Mouse (Mus musculus): ENCODE measurements at regions not wholly inside any gene's neighbourhood (a gene's known extent, or its start where the extent isn't known, plus 50 kb on each side); places are given as distances from the start of the nearest gene placed in this dataset.

DNA sequence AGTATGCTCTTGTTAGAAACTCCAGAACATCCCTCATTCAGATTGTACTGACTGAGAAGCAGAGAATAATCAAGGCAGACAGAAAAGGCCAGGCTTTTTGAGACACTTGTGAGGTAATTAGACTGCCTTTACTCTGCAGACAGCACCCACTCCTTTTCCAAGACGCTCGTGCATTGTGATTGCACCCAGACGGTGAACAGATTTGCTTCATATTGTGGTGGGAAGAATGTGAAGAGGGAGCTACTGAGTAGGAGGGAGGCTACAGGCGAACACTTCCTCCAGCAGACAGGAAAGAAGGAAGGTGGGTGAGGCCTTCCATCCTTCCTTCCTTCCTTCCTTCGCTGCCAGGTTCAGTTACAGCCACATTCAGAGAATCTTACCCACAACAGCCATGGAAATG, 89.9 kb upstream of the Reg3b start:
- no peaks in the 10 kb centered on the region for H3K27me3 ChIP-seq (ENCODE audit: insufficient read depth, low read length)

DNA sequence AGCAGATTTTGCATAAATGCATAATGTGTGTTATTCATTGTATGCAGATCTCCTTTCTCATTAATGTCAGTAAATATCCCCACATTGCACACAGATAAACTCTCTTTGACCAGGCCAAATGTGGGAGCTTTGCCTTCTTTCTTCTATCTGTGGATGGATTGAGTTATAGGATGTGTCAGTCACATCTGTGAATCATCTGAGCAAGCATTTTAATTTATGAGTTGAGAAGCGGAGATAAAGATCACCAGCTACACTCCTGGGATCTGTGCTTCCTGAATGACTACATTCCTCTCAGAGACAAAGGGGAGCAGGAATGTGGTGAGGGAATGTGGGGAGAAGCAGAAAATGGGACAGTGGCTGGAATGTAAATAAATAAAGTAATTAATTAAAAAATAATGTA, 75.8 kb upstream of the Reg3b start:
- no peak overlapping the region for H3K4me2 ChIP-seq
- no peak for TF ChIP-seq CTCF (IDR thresholded peaks at IDR 0.05; ENCODE audit: low read depth)
- no peak for ATAC-seq (ENCODE audit: insufficient read depth)
- no peak overlapping the region for H3K4me3 ChIP-seq (ENCODE audit: low read depth, low read length)
- H3K9me3 ChIP-seq (ENCODE audit: low read depth, low read length), result no peaks in the 10 kb centered on the region
- H3K27me3 ChIP-seq (ENCODE audit: insufficient read depth, low read length), result no peaks in the 10 kb centered on the region
- no peak overlapping the region for H3K27ac ChIP-seq (ENCODE audit: low read depth)
- H3K9ac ChIP-seq, result no peak overlapping the region
- H3K36me3 ChIP-seq (ENCODE audit: insufficient read depth), result no peaks in the 10 kb centered on the region
- no peaks in the 10 kb centered on the region for H3K4me1 ChIP-seq (ENCODE audit: insufficient read depth)
- no peak for DNase-seq
- 50% methylated on average over 1 of the region's 1 CpGs for WGBS

More for the DNA sequence above, 89.9 kb upstream of the Reg3b start:
- no peak for TF ChIP-seq CTCF (IDR thresholded peaks at IDR 0.05; ENCODE audit: low read depth)
- DNase-seq (no peak), ATAC-seq (ENCODE audit: insufficient read depth) (no peak)
- H3K4me2 ChIP-seq, result no peak overlapping the region
- 77% methylated on average over 5 of the region's 5 CpGs for WGBS
- H3K36me3 ChIP-seq (ENCODE audit: insufficient read depth), result no peaks in the 10 kb centered on the region
- no peak overlapping the region for H3K9ac ChIP-seq
- no peaks in the 10 kb centered on the region for H3K4me1 ChIP-seq (ENCODE audit: insufficient read depth)
- H3K9me3 ChIP-seq (ENCODE audit: low read depth, low read length), result no peaks in the 10 kb centered on the region
- H3K4me3 ChIP-seq (ENCODE audit: low read depth, low read length), result no peak overlapping the region
- H3K27ac ChIP-seq (ENCODE audit: low read depth), result no peak overlapping the region

- Histone ChIP-seq H3K27ac (ENCODE audit: low read depth) (no peak overlapping the region), H3K4me2 (no peak overlapping the region), H3K9me3 (ENCODE audit: low read depth, low read length) (no peaks in the 10 kb centered on the region), H3K4me3 (ENCODE audit: low read depth, low read length) (no peak overlapping the region), H3K27me3 (ENCODE audit: insufficient read depth, low read length) (no peaks in the 10 kb centered on the region), H3K9ac (no peak overlapping the region), H3K4me1 (ENCODE audit: insufficient read depth) (no peaks in the 10 kb centered on the region), H3K36me3 (ENCODE audit: insufficient read depth) (no peaks in the 10 kb centered on the region)
- TF ChIP-seq CTCF (IDR thresholded peaks at IDR 0.05; ENCODE audit: low read depth), result no peak
- 30% methylated on average over 1 of the region's 1 CpGs for WGBS
- ATAC-seq (ENCODE audit: insufficient read depth) (peak; percentile 98), DNase-seq (peak; percentile 81)
These were observed 67.2 kb upstream of the Reg3b start for GRCm38 (mm10) chr6:78303187-78303740.

Measured in lung, embryonic 14.5 days (tissue).